Mouse (Mus musculus) ES-Bruce4 (cell line): ENCODE data around the gene Rrm2.

ENCODE experiments used
- CTCF ChIP-seq: IDR thresholded peaks from one replicate; pipeline ENCODE4 v1.8.1; 2011; ENCODE audit warnings: low read depth, low read length
- EP300 ChIP-seq: IDR thresholded peaks from 2 replicates; pipeline ENCODE4 v1.6.1; 2011; ENCODE audit warnings: low read depth, low read length; ENCODE audit not compliant: insufficient read depth
- POLR2A ChIP-seq: IDR thresholded peaks from one replicate; pipeline ENCODE4 v1.8.1; 2011; ENCODE audit warnings: low read length; ENCODE audit not compliant: insufficient read depth

GRCm38 (mm10) chr12:24723859-24724258 is 15.8 kb downstream of the Rrm2 start:
- TF ChIP-seq POLR2A (no peak), CTCF (no peak), EP300 (no peak)
